Mouse (Mus musculus) thymus, adult 18-20 months (tissue): ENCODE results near the gene Artn.

Experiments used
- DNase-seq, 2 experiments: peaks; one replicate each; pipeline ENCODE4 v3.0.0; 2022; ENCODE audit warnings: mixed read lengths in 2 of 2

The Artn gene

DNA sequence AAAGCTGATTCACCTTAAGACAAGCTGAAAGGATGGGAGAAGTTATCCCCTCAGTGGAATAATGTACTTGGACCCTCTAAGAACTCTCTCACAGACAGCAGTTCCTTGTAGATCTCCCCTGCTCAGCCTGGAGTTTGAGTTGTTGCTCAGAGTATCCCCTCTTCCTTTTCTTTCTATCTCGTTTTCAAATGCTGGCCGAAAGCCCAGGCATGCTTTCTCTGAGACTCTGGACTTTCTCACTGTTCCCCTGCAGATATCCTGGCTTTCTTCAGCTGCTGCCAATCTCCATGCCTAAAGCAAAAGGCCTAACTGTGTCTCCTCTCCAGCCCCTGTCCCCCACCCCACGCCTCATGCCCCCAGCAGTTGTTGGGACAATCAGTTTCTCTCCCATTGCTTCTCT, 11.3 kb downstream of the Artn start:
- DNase-seq: no peak

DNA sequence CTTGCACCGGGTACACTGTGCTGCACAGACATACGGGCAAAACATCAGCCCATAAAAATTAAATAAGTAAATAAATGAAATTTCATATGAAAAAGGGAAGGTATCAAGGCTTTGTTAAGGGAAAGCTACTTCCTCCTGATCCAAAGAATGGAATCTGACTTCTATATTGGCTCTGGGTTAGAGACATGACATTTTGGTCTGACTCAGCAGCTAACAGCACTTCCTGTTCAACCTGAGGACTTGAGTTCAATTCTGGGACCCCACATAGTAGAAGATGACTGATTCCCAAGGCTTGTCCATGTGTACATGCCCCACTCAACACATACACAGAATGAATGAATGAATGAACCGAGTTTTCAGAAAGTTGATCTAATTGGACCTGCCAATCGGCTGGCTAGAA, 11.7 kb downstream of the Artn start:
- no peak for DNase-seq

DNA sequence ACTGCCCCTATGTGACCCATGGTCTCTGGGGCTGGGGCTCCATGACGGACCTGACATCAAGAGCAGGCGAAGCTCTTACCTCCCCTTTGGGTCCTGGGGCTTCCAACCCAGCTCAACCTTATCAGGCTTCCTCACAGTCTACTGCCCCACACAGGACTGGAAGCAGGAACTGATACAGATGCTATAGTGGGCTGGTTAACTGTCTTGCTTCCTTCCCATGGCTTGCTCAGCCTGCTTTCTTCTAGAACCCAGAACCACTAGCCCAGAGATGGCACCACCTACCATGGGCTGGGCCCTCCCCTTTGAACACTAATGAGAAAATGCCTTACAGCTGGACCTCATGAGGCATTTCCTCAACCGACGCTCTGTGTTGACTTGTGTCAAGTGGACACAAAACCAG, 12.2 kb downstream of the Artn start:
- no peak for DNase-seq

DNA sequence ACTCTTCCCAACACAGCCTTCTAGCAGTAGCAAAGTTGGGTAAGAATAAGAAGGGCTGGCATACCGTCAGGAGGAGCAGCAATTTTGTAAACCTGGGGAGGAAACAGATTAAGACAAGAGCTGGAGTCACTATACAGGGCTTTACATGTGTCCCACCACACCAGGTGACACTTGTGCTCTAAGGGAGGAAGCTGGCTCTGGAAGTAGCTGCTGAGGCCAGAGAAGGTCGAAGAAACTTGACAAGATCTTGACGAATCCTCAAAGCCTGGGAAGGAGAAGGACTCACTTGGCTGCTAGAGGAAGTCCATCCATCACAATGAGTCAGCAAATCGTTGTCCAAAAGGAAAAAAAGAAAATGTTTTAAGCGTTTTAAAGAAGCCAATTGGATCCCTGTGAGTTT, 13.2 kb downstream of the Artn start:
- no peak for DNase-seq

DNA sequence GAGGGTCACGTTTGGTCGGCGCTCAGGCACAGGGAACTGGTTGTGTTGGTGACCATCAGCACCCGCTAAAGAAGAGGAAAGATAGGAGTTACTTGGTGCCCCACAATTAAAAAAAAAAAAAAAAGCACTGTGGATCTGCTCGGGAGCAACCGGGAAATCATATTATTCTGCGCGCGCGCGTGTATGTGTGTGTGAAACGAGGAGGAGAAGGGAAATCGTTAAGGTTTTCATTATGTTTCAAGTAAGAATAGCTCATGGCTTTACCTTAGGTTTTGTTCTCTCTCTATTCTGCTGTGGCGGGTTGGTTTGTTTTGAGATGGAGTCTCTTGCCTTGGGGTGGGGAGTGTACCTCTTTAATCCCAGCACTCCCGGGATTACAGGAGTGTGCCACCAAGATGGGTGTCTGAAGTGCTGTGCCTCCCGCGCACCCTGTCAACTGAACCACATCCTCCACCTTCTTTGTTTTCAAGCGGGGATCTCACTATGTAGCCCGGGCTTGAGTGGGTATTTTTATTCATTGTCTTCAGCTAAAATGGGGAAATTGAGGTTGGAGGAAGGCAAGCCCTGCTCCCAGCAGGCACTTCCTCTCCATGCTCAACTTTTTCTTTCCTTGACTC, 14.0 kb downstream of the Artn start:
- DNase-seq: no peak

DNA sequence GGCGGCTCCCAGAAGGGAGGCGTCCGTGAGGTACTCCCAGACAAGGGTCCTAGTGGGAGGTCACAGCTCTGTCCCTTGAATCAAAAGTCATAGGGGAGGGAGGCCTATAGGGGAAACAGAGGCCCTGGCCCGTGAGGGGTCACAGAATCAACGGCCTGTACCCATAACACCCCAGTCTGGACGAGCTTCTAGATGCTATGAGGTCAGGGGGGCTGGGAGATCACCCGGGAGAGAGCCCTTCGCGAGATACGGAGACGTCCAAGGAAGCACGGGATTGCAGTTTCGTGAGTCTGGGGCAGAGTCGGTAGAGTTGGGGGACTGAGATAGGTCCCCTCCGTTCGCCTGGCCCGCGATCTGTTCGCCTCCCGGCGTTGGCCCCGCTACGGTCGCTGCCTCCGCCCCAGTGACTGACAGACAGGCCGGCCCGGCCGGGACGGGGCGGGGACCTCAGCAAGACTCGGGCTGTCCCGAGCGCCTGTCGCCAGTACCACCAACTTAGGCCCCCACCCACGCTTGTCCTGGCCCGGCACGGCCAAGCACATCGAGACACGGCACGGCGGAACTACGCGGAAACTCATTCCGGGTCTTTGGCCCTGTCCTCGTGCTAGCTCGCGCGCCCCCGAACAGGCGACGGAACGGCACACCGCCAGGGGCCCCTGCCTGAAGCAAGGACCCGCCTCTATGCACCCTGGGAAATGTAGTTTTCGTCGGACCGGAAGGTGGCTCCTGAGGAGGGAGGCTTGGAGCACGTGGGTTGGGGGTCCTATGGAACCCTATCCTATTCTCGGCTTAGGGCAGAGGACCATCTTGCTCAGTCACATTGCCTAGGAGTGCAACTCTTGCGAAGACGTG, 14.7 kb downstream of the Artn start, which contains the start of gene Ipo13:
Gene Ipo13 (minus strand): TSS at position 409 of the 852 bp plus-strand sequence.
- DNase-seq: peak; percentile 84 to 90

DNA sequence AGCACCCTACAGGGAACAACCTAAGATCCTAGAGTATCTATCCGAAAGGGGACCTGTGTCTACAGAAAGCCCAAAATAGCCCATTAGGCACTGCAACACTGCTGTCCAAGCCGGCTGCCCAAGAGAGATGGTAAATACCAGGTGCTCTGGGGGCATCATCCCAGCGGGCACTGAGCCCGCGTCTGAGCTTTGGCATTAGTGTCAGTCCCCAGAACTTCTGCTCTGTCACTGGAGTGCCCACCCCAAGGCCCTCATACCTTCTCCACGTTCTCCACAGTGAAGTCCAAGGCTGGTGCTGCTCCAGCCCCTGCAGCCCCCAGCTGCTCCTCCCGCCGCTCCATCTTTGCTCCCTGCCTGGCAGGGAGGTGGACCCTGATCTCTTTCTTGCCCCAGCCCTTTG, 15.5 kb downstream of the Artn start:
- DNase-seq: no peak

DNA sequence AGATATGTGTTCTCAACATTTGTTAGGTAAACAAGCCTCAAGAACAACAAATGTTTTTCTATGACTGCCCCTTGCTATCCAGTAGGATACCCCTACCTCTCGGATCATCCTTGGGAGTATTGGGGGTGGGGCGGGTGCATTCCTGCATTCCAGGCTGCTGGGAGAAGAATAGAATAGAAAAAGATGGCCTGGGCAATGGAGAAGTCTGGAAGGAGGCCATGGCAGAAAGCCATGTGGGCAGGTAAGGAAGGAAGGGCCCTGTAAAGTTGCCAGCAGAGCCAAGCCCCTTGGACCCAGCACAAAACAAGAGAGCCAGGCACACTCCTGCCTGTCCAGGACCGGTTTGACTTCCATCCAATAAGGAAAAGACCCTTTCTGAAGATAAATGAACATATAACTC, 16.1 kb downstream of the Artn start:
- DNase-seq: no peak

DNA sequence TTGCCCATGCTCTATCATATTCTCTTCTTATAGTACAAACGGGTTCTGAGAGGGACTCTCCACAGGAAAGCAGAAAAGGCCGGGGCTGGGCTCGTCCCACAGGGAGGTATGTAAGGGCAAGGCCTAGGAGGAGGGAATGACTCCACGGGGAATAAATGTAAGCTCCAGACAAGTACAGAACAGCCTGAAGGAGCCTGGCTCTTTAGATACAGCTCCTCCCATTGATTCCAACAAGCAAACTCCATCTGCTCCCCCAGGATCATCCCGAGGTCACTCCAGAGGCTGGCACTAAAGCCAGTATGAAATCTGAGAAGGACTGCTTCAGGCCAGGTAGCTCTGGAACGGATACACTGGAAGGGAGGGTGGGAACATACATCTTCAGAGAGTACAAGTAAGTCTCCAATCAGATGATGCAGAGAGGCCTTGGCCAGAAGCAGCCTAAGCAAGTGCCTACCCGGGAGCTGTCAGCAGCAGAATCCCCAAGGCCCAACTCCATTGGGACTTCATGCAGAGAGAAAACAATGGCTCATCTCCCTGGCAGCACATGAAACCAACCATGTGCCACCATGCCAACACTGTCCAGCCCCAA, 16.8 kb downstream of the Artn start:
- DNase-seq: no peak

DNA sequence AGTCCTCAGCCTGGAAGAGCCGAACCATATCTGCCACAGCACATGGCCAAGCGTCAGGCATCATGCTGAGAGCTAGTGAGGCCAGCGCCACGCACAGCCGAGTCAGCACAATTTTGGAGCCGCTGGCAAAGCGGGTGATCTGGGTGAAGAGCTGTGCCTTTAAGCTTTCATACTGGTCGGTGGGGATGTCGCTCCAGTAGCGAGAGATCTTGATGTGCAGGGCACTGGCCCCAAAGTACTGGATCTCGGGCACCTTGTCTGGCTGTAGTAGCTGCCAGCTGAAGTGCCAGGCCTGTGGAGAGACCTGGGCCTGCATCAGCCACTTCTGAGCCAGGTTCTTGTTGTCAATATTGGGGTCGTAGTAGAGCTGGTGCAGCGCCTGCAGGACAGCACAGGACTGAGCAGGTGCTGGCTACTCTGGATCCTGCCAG, 17.4 kb downstream of the Artn start:
- DNase-seq: no peak

DNA sequence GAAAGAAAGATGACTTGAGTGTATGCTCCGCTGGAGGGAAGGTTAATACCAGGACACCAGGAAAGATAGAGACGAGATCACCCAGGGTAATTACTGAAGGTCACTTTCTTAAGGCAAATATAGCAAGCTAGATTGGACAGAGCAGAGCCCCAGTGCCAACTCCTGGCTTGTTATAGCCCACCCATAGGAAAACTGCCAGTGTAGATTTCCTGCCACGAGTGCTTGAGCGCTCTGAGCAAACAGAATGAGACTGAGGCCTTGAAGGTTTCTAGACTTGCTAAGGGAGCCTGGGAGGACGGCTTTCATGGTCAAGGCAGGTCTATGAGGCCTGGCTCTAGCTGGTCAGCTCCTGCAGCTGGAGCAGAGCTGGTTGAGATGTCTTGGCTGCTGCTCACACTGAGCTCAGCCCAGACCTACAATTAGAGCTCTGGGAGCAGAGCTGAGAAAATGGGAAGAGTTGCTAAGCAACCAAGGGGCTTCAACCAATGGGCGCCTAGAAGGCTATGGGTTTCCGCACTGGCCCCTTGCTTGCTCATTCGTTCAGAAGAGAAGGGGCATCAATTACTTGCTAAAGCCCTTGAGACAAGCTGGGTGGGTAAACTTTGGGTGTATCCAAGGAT, 20.6 kb downstream of the Artn start:
- no peak for DNase-seq

DNA sequence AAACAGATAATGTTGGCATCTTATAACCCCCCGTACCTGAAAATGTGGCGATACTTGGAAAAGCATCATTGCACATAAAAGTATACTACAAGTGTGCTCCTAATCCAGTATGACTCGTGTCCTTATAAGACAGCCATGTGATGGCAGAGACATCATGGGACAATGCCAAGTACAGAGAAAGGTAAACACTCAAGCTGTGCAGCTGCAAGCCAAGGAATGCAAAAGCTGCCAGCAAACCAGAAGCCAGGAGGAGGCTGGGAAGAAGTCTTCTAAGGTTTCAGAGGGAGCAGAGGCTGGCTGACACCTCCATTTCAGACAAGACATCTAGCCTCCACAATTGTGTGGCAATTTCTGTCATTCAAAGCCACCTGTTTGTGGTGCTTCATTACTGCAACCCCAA, 23.4 kb downstream of the Artn start:
- no peak for DNase-seq

DNA sequence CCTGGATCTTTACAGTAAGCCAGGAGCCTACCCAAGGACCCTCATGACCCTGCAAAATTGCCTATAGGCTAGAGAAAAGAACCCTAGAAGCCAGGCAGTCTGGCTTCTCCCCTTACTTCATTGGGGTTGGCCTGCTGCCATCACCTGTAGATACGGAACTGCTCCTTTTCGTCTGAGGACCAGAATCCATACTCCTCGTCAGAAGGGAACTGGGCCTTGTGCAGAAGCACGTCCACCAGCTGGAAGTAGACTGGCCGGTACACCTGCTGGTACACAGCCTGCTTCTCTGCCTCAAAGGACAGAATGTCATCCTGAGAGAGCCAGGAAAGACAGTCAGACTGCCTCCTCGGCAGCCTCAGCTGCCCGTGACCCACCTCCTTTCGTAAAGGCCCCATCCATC, 24.8 kb downstream of the Artn start:
- no peak for DNase-seq

DNA sequence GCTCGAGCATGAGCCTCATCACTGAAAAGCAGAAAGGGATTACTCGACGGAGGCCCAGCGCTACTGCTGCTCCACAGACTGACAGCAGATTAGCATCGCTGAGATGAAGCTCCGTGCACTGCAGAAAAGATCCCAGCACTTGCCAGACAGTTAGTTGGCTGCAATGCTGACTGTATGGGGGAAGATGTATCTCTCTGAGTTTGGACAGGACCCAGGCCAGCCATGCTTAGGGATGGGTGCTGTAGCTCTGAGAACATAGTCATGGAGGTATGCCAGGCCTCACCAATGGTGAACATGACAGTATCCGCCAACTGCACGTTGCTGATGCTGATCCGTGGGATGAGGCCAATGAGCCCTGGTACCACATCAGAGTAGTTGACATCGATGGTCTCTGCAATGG, 25.5 kb downstream of the Artn start:
- no peak for DNase-seq

DNA sequence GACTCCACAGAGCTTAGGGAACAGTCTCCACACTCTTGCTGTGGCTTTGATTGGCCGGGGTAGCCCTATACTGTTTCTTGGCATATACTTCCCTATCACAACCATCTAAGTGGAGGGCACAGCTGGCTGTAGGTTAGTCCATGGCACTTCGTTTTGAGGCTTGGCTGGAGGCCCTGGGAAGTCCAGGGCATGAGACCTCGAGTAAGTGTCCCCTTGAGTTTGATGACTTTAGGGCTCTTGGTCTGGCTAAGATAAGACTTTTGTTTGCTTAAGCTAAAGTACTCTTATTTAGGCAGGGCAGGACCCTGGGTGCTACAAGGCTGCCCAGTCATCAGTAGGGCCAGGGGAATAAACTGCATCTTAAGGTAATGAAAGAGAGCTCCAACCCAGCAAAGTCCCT, 31.5 kb downstream of the Artn start:
- DNase-seq: no peak

DNA sequence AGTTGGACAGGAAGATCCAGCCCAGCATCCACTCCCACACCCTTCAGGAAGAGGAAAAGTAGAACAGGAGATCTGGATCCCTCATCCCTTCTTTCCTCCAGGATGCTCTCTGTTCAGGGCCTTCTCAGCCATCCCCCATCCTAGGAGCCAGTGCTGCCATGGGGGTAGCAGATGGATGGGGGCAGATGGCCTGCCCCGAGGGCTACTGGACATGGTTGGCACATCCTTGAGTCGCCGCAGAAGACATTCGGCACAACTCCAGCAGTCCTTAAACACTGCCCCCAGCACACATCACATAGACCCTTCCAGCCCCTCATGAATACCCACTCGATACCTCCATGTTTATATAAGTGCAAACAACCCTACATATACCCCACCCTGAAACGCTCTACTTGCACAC, 33.5 kb downstream of the Artn start:
- no peak for DNase-seq

DNA sequence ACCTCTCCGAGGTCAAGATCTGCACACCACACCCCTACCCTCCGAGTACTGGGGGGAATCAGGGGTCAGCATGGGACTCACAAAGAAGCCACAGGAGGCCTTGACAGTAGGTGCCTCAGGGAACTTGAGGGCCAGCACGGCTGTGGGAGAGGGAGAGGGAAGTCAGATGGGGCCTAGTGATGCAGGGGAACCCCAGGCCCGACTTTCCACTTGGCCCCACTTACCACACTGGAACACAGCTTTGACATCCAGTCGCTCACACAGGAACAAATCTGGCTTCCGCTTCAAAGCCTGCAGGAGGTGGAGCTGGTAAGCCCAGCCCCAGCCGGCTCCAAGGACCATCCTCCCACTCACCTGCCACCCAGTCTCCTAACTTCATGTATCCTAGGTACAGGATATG, 34.2 kb downstream of the Artn start:
- no peak for DNase-seq

DNA sequence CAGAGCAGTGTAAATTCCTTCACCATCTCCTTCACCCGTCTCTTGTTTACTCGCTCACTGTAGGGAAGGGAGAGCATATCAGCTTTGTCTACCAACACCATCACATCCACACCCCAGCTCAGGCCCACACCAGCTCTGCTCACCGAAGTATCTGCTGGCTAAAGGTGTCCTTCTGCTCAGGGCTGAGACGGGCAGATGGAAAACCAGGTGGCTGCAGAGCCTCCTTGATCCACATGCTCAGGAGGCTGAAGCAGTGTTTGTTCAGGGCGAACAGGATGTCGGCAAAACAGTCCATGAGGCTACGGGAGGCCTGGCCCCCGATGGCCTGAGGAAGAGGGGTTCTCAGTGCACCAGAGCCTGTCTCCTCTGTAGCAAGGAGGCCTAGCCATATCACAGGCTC, 35.0 kb downstream of the Artn start:
- no peak for DNase-seq

DNA sequence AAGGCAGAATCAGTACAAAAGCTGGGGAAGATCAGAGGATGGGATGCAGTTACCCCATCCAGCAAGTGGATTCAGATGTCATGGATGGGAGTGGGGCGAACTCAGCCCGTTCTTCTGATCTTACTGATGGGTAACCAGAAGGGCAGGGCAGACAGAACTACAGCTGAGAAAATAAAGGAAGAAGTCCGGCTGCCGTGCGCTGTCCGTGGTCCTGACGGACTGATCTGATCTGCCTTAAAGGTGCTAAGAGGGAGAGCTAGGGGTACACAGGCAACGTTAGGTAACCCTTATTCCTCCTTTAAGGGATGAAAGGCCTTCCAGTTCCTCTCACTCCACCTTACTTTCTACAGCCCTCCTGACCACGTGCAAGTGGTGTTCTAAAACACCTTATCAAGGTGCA, 36.2 kb downstream of the Artn start:
- no peak for DNase-seq

DNA sequence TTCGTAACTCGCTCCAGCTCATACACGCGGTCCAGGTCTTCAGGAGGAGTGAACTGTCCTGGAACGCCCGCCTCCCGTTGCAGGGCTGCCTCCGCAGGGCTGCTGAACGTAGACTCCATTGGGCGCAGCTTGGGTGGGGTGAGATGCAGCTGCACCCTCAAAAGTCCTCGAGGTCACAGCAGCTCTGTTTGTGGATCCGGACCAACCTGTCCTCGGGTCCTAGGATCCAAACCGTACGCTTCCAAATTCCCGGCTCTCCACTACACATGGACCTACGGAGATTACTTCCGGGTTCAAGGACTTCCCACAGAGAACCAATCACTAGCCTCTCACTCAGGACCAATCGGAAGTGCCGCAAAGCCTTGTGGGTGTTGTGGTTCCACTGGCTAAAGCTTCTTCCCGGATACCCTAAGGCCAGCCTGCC, 37.8 kb downstream of the Artn start, which contains the start of gene Dph2:
Gene Dph2 (minus strand): TSS at position 295 of the 424 bp plus-strand sequence.
- DNase-seq: peak; percentile 66 to 79

DNA sequence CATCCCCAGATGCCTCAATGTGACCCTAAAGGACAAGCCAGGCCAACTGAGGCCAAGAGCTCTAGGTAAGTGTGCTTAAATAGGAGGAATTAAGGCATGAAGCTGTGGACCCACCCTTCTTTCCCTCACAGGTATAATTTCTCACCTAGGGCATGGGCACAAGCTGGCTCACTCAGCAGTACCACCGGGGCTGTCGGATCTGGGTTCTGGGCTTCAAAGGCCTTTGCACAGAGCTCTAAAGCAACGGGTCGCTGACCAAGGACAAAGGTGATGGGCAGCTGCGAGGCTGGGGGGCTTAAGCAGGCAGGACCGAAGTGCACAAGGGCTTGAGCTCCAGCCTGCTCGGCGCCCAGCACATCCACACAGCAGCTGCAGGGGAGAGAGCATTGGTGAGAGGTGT, 38.8 kb downstream of the Artn start:
- DNase-seq: no peak

DNA sequence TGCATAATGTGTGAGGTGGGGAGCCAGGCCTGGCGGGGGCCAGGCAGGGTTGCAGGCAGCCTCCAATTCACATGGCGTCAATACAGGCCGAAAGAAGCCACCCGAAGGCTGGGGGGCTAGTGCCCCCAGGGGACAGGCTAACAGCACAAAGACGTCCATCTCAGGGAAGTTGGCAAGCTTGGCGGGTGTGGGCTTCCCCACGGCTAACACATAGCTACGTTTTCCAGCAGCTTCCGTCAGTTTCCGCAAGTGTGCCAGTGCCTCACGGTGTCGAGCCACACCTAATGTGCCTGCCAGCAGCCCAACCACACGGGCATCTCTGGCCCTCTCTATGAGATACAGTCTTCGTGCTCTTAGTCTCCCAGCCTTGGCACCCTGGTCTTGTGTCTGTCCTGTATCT, 39.5 kb downstream of the Artn start:
- no peak for DNase-seq

DNA sequence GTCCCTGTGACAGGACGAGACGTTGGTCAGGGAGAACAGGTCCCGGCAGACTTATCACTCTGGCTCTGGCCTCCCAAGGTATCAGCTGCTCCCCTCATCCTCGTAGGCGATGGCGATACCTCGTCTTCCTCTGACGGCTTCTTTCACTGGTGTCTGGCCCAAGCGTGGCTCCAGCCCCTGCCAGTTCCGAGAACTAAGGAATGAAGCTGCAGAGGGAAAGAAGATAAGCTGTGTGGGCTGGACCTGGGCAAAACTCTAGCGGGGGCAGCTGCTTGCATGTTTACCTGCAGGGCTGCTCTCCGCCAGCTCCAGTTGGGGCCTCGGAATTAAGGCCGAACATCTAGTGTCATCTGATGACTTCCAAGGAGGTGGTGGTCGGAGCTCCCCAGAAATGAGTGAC, 40.1 kb downstream of the Artn start:
- no peak for DNase-seq

DNA sequence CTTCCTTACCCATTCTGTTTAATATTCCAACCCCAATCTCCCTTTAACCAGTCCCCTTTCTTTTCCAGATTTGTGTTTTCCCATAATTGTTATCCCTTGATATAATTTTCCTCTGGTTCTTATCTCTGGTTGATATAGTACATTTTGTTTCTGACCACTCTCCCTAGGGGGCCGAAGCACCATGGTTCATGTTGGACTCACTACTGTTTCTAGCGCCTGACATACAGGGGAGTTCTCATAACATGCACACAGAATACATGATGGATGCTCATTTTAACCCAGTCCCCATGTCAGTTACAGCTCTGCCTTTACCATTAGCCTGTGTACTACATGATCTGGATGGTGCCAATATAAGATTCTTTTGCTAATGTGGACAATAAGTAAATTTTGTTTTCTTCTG, 41.6 kb downstream of the Artn start:
- no peak for DNase-seq
